29 mouse cellular contexts compared by ENCODE assay signal in genomic region chr9:107993013-107993412, GRCm38 (mm10). TPM values are rescaled to one million over a fixed set of nuclear protein-coding genes. Genes with fewer than 3 reads are reported as not detected.
DNase-seq lines count a peak whose midpoint lies in the region; TF ChIP-seq lines count a peak whose summit lies in the region.
"Had no signal": no experiment of that assay in that cellular context is flagged by ENCODE, and none has a peak within 500 bp of the region (broad histone marks: within the 10 kb centered on the region; RNA-seq: fewer than 3 reads in every experiment).

No protein-coding gene starts in this region.

- WGBS in thymus, adult 2 months: 9% methylated on average over 11 of the region's 11 CpGs

- peak; percentile 85 for DNase-seq in heart, adult 11 months
- no peak for DNase-seq in heart, postnatal 36 days
- peak; percentile 41 for DNase-seq in thymus, adult 2 months
- no peak for DNase-seq in thymus, adult 18-20 months
- DNase-seq in thymus, postnatal 14 days: peak; percentile 59
- DNase-seq in thymus, postnatal 4 days: peak; percentile 64
- no peak for DNase-seq in kidney, adult 18-20 months
- no peak for DNase-seq in layer of hippocampus, adult 18-20 months (ENCODE audit: low spot score in 2 of 2)
- DNase-seq: adrenal gland, adult 2 months; adrenal gland, postnatal 25 days; B cell, adult 2 months; cerebellum, adult 11-12 months; cerebellum, adult 8-10 months; cerebellum, postnatal 10 days; cerebellum, postnatal 36 days; embryo, embryonic 11 days; gastrocnemius, postnatal 25 days; heart, adult 2 months; heart, postnatal 4 days had no signal

- peaks cover 18% of the 10 kb centered on the region for H3K4me1 ChIP-seq in thymus, adult 2 months (replicated peaks; ENCODE audit: control insufficient read depth, insufficient read depth, low read length)
- H3K4me1 ChIP-seq: forebrain, embryonic 12.5 days; forebrain, embryonic 15.5 days; hindbrain, embryonic 15.5 days had no signal

- no peaks in the 10 kb centered on the region for H3K27me3 ChIP-seq in thymus, adult 2 months (ENCODE audit: control insufficient read depth, insufficient read depth, low read length)
- H3K27me3 ChIP-seq: CH12.LX; embryonic facial prominence, embryonic 15.5 days; forebrain, embryonic 12.5 days; forebrain, embryonic 15.5 days; heart, embryonic 13.5 days; hindbrain, embryonic 15.5 days had no signal

- no peak overlapping the region for H3K27ac ChIP-seq in thymus, adult 2 months (ENCODE audit: control insufficient read depth, insufficient read depth, low read length)
- H3K27ac ChIP-seq: embryonic facial prominence, embryonic 15.5 days; forebrain, embryonic 12.5 days; forebrain, embryonic 15.5 days; heart, adult 2 months; heart, embryonic 10.5 days; heart, embryonic 13.5 days; hindbrain, embryonic 15.5 days had no signal

- no peak overlapping the region for H3K4me3 ChIP-seq in thymus, adult 2 months (ENCODE audit: control insufficient read depth, insufficient read depth, low read length)
- H3K4me3 ChIP-seq: embryonic facial prominence, embryonic 15.5 days; forebrain, embryonic 12.5 days; forebrain, embryonic 15.5 days; heart, adult 2 months; heart, embryonic 10.5 days; heart, embryonic 13.5 days; hindbrain, embryonic 15.5 days had no signal

- TF ChIP-seq CTCF in thymus, adult 2 months (IDR thresholded peaks at IDR 0.05; ENCODE audit: borderline replicate concordance, control insufficient read depth, extremely low read depth, insufficient read depth, low read length, poor library complexity): no peak

- TF ChIP-seq POLR2A in thymus, adult 2 months (IDR thresholded peaks at IDR 0.05; ENCODE audit: control insufficient read depth, extremely low read depth, insufficient read depth, low read length, poor library complexity): no peak

- intact Hi-C loops in heart, postnatal 36 days (cut with DNase I): no loop called here

- H3K36me3 ChIP-seq in thymus, adult 2 months (ENCODE audit: control insufficient read depth, insufficient read depth, low read length): no peaks in the 10 kb centered on the region
- H3K36me3 ChIP-seq: embryonic facial prominence, embryonic 15.5 days; forebrain, embryonic 12.5 days; forebrain, embryonic 15.5 days; G1E; heart, embryonic 10.5 days; heart, embryonic 13.5 days; hindbrain, embryonic 15.5 days had no signal

RNA-seq across cellular contexts. Expression of gene Cdhr4, which starts 0.7 kb away (rescaled TPM):
- 1 to 10 TPM in 1 of 2 experiments, under 1 TPM in 1; 0.14 to 1.0 TPM for total RNA-seq in heart, postnatal 36 days (2021)
- 5.1 and 7.3 TPM in 2 replicates for polyA plus RNA-seq in thymus, adult 2 months (2012; rRNA removed)
- total RNA-seq in layer of hippocampus, adult 18-20 months (2021): 1 to 10 TPM; 4.4 to 6.9 TPM
- total RNA-seq: gastrocnemius, adult 8-10 months had no signal
- polyA plus RNA-seq: Patski had no signal

RNA-seq across cellular contexts. Expression of gene Gm20662, which starts 3.1 kb away (rescaled TPM):
- 1 to 10 TPM; 1.4 to 1.5 TPM for total RNA-seq in heart, postnatal 36 days (2021)
- polyA plus RNA-seq in thymus, adult 2 months (2012; rRNA removed): 0.60 and 3.2 TPM in 2 replicates
- total RNA-seq in layer of hippocampus, adult 18-20 months (2021): 1 to 10 TPM; 2.5 to 5.5 TPM
- total RNA-seq: gastrocnemius, postnatal 25 days had no signal
- polyA plus RNA-seq: forebrain, embryonic 12.5 days; forebrain, embryonic 15.5 days; hindbrain, embryonic 15.5 days; Patski had no signal

RNA-seq across cellular contexts. Expression of gene Inka1, which starts 7.3 kb away (rescaled TPM):
- total RNA-seq in heart, postnatal 36 days (2021): 10 to 100 TPM; 10.3 to 11.8 TPM
- polyA plus RNA-seq in thymus, adult 2 months (2012; rRNA removed): 10.5 and 14.8 TPM in 2 replicates
- 10 to 100 TPM; 10.7 to 14.7 TPM for total RNA-seq in layer of hippocampus, adult 18-20 months (2021)

RNA-seq across cellular contexts. Expression of gene Ip6k1, which starts 9.3 kb away (rescaled TPM):
- 10 to 100 TPM; 45.2 to 48.0 TPM for total RNA-seq in heart, postnatal 36 days (2021)
- polyA plus RNA-seq in thymus, adult 2 months (2012; rRNA removed): 197 and 254 TPM in 2 replicates
- 100 to 1,000 TPM; 241 to 243 TPM for total RNA-seq in layer of hippocampus, adult 18-20 months (2021)

RNA-seq across cellular contexts. Expression of gene Gm20661, which starts 10.2 kb away (rescaled TPM):
- total RNA-seq in heart, postnatal 36 days (2021): under 1 TPM; 0.25 to 0.30 TPM
- polyA plus RNA-seq in thymus, adult 2 months (2012; rRNA removed): 0.58 and 0.93 TPM in 2 replicates
- total RNA-seq in layer of hippocampus, adult 18-20 months (2021): 1 to 10 TPM; 2.0 TPM
- total RNA-seq: CH12.LX; gastrocnemius, adult 8-10 months; gastrocnemius, postnatal 25 days; heart, adult 2 months had no signal
- polyA plus RNA-seq: Patski had no signal

Comparison
In these comparisons a context has a peak if more than half of its experiments do, and no peak if none do; other contexts are left out.
1. DNase-seq: peak in heart, adult 11 months (single experiment), thymus, adult 2 months (single experiment), thymus, postnatal 14 days (single experiment) and thymus, postnatal 4 days (single experiment); none in heart, postnatal 36 days (0 of 2), thymus, adult 18-20 months (0 of 2), kidney, adult 18-20 months (single experiment) and layer of hippocampus, adult 18-20 months (0 of 2).